Mouse (Mus musculus) embryonic facial prominence, embryonic 10.5 days (tissue): ENCODE measurements at regions not wholly inside any gene's neighbourhood (a gene's known extent, or its start where the extent isn't known, plus 50 kb on each side); places are given as distances from the start of the nearest gene placed in this dataset.
A peak's percentile ranks its signal among the peaks of the same experiment; 100 is the strongest.

ENCODE experiments used
- DNase-seq: peaks from one replicate; pipeline ENCODE4 v3.0.0-alpha.2; 2017; ENCODE audit warnings: low spot score
- H3K27ac ChIP-seq: fragments of 300-500 bp; sonication (generic); replicated peaks from 2 replicates; pipeline ENCODE4 v1.5.1; 2016; ENCODE audit warnings: mild to moderate bottlenecking
- H3K27me3 ChIP-seq: fragments of 300-500 bp; sonication (generic); replicated peaks from 2 replicates; pipeline ENCODE4 v1.6.1; 2016; ENCODE audit warnings: low read depth, mild to moderate bottlenecking; ENCODE audit not compliant: poor library complexity, severe bottlenecking
- H3K36me3 ChIP-seq: fragments of 300-500 bp; sonication (generic); replicated peaks from 2 replicates; pipeline ENCODE4 v1.6.1; 2016; ENCODE audit warnings: mild to moderate bottlenecking, moderate library complexity
- H3K4me1 ChIP-seq: fragments of 300-500 bp; sonication (generic); 2 replicates; pipeline ENCODE4 v1.6.1; 2016
- H3K4me3 ChIP-seq: fragments of 300-500 bp; sonication (generic); 2 replicates; pipeline ENCODE4 v1.5.1; 2016; ENCODE audit warnings: mild to moderate bottlenecking, moderate library complexity
- H3K9me3 ChIP-seq: fragments of 300-500 bp; sonication (generic); 2 replicates; pipeline ENCODE4 v1.6.1; 2016; ENCODE audit warnings: mild to moderate bottlenecking
- WGBS: fragments of 180-500 bp; shearing (Covaris S2); methylation state at CpG from one replicate; pipeline ENCODE4 v1.1.7; 2016; 5-methylcytosine and 5-hydroxymethylcytosine counted together

DNA sequence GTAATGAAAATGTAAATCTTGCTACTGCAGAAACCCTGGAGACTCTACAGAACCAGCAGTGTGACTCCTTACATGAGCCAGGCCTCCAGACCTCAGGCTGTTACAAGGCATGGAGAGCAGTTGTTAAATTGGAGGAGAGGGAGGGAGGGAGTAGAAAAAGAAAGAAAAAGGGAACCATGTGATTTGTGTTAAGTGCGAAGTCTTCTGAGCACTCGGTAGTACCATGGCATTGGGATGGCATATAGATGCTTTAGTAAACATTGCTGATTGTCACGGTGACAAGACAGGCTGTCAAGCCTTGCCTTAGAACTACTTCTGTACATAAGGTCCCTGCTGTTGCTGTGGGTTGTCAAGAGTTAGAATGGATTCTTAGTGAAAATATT, 189.6 kb upstream of the Dph6 start:
- H3K27ac ChIP-seq, result no peak overlapping the region
- no peak overlapping the region for H3K4me3 ChIP-seq
- no peaks in the 10 kb centered on the region for H3K36me3 ChIP-seq
- no peaks in the 10 kb centered on the region for H3K9me3 ChIP-seq
- H3K4me1 ChIP-seq, result no peaks in the 10 kb centered on the region
- no peak for DNase-seq
- WGBS, result 87% methylated on average over 3 of the region's 3 CpGs
- H3K27me3 ChIP-seq, result no peaks in the 10 kb centered on the region

DNA sequence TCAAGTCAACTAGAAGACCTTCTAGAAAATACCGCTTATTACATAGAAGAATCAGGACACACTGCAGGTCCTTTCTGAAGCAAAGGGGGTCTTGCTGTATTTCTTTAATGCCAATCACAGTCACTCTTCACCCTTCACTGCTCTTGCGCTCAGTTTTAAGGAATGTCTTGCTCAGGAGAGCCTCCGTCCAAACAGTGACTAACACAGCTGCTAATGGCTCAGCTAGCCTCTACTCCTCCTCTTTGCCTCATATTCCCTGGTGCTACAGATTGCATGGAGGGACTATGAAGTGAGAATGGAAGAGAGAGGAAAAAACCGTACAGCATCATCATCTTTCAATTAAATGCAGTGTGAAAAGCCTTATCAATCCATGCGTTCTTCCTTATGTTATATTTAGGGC, 193.7 kb upstream of the Dph6 start:
- Histone ChIP-seq H3K27me3 (no peaks in the 10 kb centered on the region), H3K9me3 (no peaks in the 10 kb centered on the region), H3K4me3 (no peak overlapping the region), H3K4me1 (peaks cover 3% of the 10 kb centered on the region; the same call in 1 of the 2 replicates), H3K27ac (no peak overlapping the region), H3K36me3 (no peaks in the 10 kb centered on the region)
- WGBS, result 86% methylated on average over 5 of the region's 5 CpGs
- no peak for DNase-seq

DNA sequence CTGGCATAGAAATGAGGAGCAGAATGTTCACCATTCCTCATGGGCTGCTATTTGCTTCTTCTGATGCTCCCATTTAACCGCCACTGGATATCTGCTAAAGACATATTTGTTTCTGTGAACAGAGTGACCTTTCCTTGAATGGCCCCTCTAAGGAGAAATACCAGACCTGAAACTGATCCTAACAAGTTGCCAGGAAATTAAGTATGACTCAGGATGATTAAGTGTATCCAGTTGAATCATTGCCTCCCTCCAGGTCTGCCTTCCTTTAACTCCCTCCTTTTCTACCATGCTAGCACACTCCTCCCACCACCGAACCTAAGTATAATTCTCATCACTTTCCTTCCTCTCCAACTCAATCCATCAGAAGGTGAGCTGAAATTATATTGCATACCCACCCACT, 194.2 kb upstream of the Dph6 start:
- no peak overlapping the region for H3K4me3 ChIP-seq
- H3K27me3 ChIP-seq, result no peaks in the 10 kb centered on the region
- H3K36me3 ChIP-seq, result no peaks in the 10 kb centered on the region
- peaks cover 7% of the 10 kb centered on the region; the same call in 1 of the 2 replicates for H3K4me1 ChIP-seq
- 72% methylated on average over 2 of the region's 2 CpGs for WGBS
- no peaks in the 10 kb centered on the region for H3K9me3 ChIP-seq
- H3K27ac ChIP-seq, result no peak overlapping the region
- DNase-seq, result no peak

DNA sequence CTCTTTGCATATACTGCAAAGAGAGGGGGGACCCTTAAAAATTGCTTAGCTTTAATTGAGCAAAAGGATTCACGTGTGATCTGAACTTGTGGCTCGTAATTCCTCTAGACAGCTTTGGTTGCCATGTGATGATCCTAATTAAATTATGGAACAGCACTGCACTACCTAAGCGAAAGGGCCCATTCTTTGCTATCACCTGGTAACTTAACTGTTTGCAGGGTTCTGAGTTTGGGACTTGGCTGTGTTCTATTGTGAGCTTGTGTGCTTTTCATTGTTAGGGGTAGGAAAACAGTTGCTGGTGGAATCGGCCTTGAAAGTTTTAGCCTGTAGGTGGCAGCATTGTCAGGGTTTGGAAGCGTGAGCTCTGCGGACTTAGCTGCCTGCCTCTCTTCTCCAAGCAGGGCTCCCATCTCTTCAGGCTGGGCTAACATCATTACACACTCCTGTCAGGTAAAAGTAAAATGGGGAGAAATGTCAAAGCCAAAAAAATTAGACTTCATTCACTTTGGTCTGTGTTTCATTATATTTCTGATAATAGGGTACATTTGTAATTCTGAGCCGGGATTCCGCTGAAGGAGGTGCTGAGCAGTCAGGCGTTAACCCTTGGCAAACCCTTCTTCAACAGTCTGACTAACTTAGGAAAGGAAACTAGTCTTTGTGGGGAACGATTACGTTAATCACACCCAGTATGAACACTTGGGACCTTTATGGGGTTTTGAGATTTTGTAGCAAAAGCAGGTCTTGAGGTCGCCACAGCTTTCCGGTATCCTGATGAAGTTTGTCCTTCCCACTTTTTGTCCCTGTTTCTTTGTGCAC, 199.2 kb upstream of the Dph6 start:
- no peaks in the 10 kb centered on the region for H3K27me3 ChIP-seq
- no peak overlapping the region for H3K4me3 ChIP-seq
- 38% methylated on average over 13 of the region's 13 CpGs for WGBS
- no peaks in the 10 kb centered on the region for H3K36me3 ChIP-seq
- H3K9me3 ChIP-seq, result no peaks in the 10 kb centered on the region
- peak overlapping the region; percentile 1; the same call in 1 of the 2 replicates for H3K27ac ChIP-seq
- H3K4me1 ChIP-seq, result peaks cover 7% of the 10 kb centered on the region; the same call in 1 of the 2 replicates
- peak; percentile 82 for DNase-seq

DNA sequence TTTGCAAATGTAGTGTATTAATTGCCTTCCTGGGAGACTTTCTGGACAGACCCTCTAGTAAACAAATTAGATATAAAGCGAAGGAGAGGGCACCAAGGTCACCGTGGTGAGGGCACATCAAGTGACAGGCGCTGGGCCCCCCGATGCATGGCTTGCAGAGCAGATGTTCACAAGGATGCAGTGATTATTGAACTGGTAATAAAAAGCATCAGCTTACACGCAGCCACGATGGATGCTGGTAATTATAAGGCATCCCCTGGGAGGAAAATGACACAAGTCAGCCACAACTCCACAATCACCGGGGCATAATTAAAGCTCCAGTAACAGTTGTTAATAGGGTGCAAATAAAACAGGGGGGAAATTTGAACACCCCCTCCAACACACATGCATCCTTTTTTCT, 217.5 kb upstream of the Dph6 start:
- DNase-seq, result peak; percentile 28
- Histone ChIP-seq H3K27me3 (no peaks in the 10 kb centered on the region), H3K4me1 (peaks cover 7% of the 10 kb centered on the region), H3K9me3 (no peaks in the 10 kb centered on the region), H3K36me3 (no peaks in the 10 kb centered on the region), H3K4me3 (no peak overlapping the region), H3K27ac (no peak overlapping the region)
- 29% methylated on average over 7 of the region's 7 CpGs for WGBS

DNA sequence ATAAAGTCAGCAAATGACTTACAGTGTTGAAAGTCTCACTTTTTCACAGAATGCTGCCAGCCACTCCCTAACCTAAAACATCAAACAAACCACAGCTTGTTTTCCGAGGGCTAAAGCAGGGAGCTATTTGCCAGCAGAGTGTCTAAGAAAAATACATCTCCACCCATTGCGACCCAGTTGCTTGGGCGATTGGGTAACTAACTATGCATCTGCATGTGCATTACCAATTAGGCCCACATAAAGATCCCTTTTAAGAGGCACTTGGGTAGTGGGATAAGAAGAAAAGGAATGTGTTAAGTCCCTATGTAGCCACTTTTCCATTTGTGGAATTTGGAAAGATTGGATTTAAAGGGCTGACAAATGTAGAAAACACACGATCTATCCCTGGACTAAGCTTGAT, 218.3 kb upstream of the Dph6 start:
- H3K4me1 ChIP-seq, result peaks cover 7% of the 10 kb centered on the region
- H3K4me3 ChIP-seq, result no peak overlapping the region
- H3K9me3 ChIP-seq, result no peaks in the 10 kb centered on the region
- WGBS, result 67% methylated on average over 4 of the region's 4 CpGs
- H3K36me3 ChIP-seq, result no peaks in the 10 kb centered on the region
- no peaks in the 10 kb centered on the region for H3K27me3 ChIP-seq
- no peak for DNase-seq
- no peak overlapping the region for H3K27ac ChIP-seq

DNA sequence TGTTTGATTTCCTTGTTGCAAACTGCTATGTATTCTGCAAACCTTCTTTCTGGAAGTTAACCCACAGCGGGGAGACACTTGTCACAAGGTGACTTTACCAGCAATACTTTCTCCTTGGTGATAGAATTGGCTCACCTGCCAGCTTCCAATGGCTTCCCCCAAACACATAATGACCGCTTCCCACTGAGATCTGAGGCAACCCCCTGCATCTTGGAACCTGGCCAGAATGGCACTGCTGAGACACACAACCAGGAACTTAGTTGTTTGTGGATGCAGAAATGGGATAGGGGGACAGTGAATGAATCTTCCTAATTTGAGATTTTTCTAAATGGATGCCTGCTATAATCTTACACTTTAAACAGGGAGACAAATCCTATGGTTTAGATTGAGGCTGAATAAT, 224.3 kb upstream of the Dph6 start:
- DNase-seq, result no peak
- Histone ChIP-seq H3K27me3 (no peaks in the 10 kb centered on the region), H3K9me3 (no peaks in the 10 kb centered on the region), H3K4me1 (no peaks in the 10 kb centered on the region), H3K4me3 (no peak overlapping the region), H3K27ac (no peak overlapping the region), H3K36me3 (no peaks in the 10 kb centered on the region)
- WGBS, result 70% methylated on average over 2 of the region's 2 CpGs

DNA sequence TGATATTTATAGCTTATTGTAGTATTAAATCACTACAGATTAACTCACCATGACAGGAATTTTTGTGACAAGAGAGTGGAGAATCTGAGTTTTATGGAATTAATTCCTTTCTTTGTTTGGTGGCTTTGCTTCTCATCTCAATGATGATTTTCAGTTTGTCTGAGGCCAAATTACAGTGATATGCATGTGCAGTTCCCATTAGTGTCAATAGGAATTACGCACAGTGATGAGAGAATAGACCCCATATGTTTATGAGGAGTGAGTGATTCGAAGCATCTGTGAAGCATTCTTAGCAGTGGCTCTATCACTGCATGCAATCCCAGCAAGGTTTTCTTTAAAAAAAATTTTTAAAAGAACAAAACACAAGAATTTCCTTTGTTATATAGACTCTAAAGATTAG, 225.0 kb upstream of the Dph6 start:
- H3K4me3 ChIP-seq, result no peak overlapping the region
- H3K4me1 ChIP-seq, result no peaks in the 10 kb centered on the region
- no peaks in the 10 kb centered on the region for H3K9me3 ChIP-seq
- no peak for DNase-seq
- no peak overlapping the region for H3K27ac ChIP-seq
- no peaks in the 10 kb centered on the region for H3K27me3 ChIP-seq
- H3K36me3 ChIP-seq, result no peaks in the 10 kb centered on the region
- 75% methylated on average over 2 of the region's 2 CpGs for WGBS

DNA sequence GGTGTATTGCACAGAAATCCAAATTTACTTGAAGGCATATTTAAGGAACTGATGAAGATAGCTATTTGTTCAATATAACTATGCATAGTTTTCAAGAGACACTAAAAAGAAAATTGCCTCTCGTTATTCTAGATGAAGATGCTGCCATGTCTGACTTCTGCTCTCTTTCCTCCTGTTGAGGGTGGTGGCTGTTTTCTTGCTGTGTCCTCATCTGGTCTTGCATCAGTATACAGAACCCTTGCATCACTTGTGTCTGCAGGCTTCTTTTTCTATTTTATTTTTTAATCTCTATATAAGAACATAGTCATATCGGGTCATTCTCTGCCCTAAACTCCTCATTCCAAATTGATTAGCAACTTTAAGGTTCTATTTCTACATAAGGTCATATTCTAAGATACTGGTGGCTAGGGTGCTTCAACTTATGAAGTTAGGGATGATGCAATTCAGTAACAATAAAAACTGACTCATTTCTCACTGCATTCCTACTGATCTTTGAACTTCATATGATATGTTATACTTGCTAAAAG, 231.0 kb upstream of the Dph6 start:
- H3K36me3 ChIP-seq, result no peaks in the 10 kb centered on the region
- no peaks in the 10 kb centered on the region for H3K27me3 ChIP-seq
- DNase-seq, result no peak
- no peak overlapping the region for H3K4me3 ChIP-seq
- no peak overlapping the region for H3K27ac ChIP-seq
- H3K9me3 ChIP-seq, result no peaks in the 10 kb centered on the region
- 90% methylated on average over 2 of the region's 2 CpGs for WGBS
- no peaks in the 10 kb centered on the region for H3K4me1 ChIP-seq

DNA sequence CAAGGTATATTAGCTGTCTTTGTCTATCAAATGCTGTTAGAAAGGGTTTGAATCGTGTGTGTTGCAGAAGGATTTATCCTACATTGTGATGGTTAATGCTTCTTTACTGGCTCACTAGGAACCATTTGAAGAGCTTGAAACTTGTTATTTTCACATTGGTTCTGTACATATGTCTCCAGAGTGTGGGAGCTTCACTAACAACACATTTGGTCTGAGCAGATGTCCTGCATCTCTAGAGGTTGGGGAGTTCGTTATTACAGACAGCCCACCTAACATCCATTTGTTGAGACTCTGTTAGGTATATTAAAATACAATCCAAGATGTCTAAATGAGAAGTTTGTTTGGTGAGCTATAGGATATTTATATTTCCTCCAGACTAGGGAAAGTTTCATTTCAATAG, 244.0 kb upstream of the Dph6 start:
- 89% methylated on average over 2 of the region's 2 CpGs for WGBS
- H3K4me1 ChIP-seq, result no peaks in the 10 kb centered on the region
- no peak overlapping the region for H3K27ac ChIP-seq
- H3K9me3 ChIP-seq, result no peaks in the 10 kb centered on the region
- no peaks in the 10 kb centered on the region for H3K27me3 ChIP-seq
- no peak for DNase-seq
- no peaks in the 10 kb centered on the region for H3K36me3 ChIP-seq
- no peak overlapping the region for H3K4me3 ChIP-seq

DNA sequence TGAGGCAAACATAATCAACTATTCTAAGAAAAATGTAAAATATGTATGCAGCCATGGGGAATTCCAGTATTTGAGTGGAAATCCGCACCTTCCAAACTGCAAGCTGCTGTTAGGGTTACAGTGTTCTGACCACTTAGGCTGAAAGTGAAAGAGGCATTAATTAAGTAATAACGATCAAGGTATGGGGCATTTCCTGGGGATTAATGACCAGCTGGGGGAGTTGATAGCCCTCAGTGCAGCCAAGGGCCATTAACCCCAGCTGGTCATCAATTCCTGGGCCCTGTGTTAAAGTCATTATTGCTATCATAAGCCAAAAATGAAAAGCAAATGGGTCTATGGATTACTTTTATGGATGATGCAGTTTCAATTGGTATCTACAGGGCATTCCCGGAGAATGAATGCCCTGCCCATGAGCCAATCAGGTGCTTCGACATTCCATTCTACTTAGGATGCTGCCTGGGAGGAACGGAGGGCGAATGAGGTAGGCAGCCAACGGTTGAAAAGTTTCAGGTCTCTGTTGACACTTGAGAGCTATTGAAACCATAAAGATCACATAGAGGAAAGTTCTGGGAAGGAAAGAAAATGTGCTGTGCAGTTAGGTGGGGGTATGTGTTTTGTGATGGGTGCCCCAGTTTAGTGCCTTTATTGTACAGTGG, 257.2 kb upstream of the Dph6 start:
- 68% methylated on average over 7 of the region's 7 CpGs for WGBS
- H3K9me3 ChIP-seq, result no peaks in the 10 kb centered on the region
- no peak for DNase-seq
- no peaks in the 10 kb centered on the region for H3K27me3 ChIP-seq
- no peaks in the 10 kb centered on the region for H3K36me3 ChIP-seq
- peaks cover 6% of the 10 kb centered on the region for H3K4me1 ChIP-seq
- no peak overlapping the region for H3K27ac ChIP-seq
- no peak overlapping the region for H3K4me3 ChIP-seq

DNA sequence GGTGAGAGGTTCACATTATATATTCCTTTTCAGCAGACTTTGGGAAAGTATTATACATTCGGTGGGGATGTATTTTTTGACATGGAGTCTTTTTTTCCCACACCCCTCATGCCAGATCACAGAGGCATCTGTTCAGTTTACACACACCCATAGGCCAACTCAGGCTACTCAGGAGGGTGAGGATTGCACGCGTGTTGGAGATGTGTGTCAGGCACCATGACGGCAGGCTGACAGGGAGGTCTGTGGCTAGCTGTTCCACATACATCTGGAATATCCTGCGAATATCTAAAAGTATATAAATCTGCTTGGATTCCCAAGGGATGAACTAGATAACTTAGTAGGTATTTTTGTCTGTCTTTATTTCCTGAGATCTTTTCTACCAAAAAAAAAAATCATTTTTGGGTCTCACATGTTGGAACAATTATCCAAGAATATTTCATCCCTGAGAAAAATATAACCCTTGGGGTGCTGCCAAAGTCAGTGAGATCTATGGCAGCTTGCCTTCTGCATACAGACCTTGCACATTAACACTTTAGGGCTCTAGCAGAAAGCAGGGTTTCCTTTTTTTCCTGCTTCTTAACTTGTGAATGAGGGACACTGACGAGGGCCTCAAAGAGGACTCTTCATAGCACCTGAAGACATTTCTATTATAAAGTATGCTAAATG, 260.4 kb upstream of the Dph6 start:
- peaks cover 8% of the 10 kb centered on the region for H3K4me1 ChIP-seq
- no peak overlapping the region for H3K27ac ChIP-seq
- 90% methylated on average over 6 of the region's 6 CpGs for WGBS
- no peak overlapping the region for H3K4me3 ChIP-seq
- no peaks in the 10 kb centered on the region for H3K36me3 ChIP-seq
- no peaks in the 10 kb centered on the region for H3K27me3 ChIP-seq
- no peaks in the 10 kb centered on the region for H3K9me3 ChIP-seq
- DNase-seq, result no peak
